Mouse (Mus musculus) stomach, embryonic 14.5 days (tissue): ENCODE measurements around the gene Dmkn. TPM values are rescaled to one million over a fixed set of nuclear protein-coding genes. Genes with fewer than 3 reads are reported as not detected.
"Not testable (repeated sequence)": the region's sequence is repeated elsewhere in the genome, so short reads cannot be mapped to it uniquely, and the experiment has no call there.

Experiments used
- ATAC-seq: fragments of 200-750 bp; cut with Nextera tagmentation; 2 replicates; pipeline ENCODE4 v1.8.0; 2017; ENCODE audit warnings: low read depth, moderate TSS enrichment; ENCODE audit not compliant: insufficient number of reproducible peaks, insufficient read depth, low FRiP score
- H3K27ac ChIP-seq: fragments of 300-500 bp; sonication (generic); 2 replicates; pipeline ENCODE4 v1.5.1; 2014; ENCODE audit warnings: mild to moderate bottlenecking, low read length, moderate library complexity, mixed read lengths
- H3K27me3 ChIP-seq: fragments of 300-500 bp; sonication (generic); 2 replicates; pipeline ENCODE4 v1.6.1; 2014; ENCODE audit warnings: low read length, control low read depth, mixed read lengths; ENCODE audit not compliant: control insufficient read depth, insufficient read depth
- H3K36me3 ChIP-seq: fragments of 300-500 bp; sonication (generic); 2 replicates; pipeline ENCODE4 v1.6.1; 2014; ENCODE audit warnings: mild to moderate bottlenecking, control low read depth, low read length, moderate library complexity, mixed read lengths; ENCODE audit not compliant: control insufficient read depth, insufficient read depth
- H3K4me1 ChIP-seq: fragments of 300-500 bp; sonication (generic); 2 replicates; pipeline ENCODE4 v1.6.1; 2014; ENCODE audit warnings: low read length, control low read depth, mixed read lengths; ENCODE audit not compliant: control insufficient read depth, insufficient read depth
- H3K4me2 ChIP-seq: fragments of 300-500 bp; sonication (generic); replicated peaks from 2 replicates; pipeline ENCODE4 v1.6.1; 2014; ENCODE audit warnings: low read depth, low read length, control low read depth
- H3K4me3 ChIP-seq: fragments of 300-500 bp; sonication (generic); 2 replicates; pipeline ENCODE4 v1.5.1; 2014; ENCODE audit warnings: low read depth, low read length, control low read depth
- H3K9ac ChIP-seq: fragments of 300-500 bp; sonication (generic); replicated peaks from 2 replicates; pipeline ENCODE4 v1.6.1; 2014; ENCODE audit warnings: low read depth, mild to moderate bottlenecking, control low read depth, low read length, moderate library complexity, mixed read lengths
- H3K9me3 ChIP-seq: fragments of 300-500 bp; sonication (generic); 2 replicates; pipeline ENCODE4 v1.6.1; 2016; ENCODE audit warnings: low read depth, low read length, control low read depth; ENCODE audit not compliant: control insufficient read depth
- WGBS: fragments of 180-500 bp; shearing (Covaris S2); extraction: QIAGEN DNeasy Blood & Tissue Kit; methylation state at CpG from one replicate; pipeline ENCODE4 v1.1.7; 2014; 5-methylcytosine and 5-hydroxymethylcytosine counted together
- polyA plus RNA-seq: library from polyadenylated mRNA; unstranded; fragments of >200 nt; fragmentation: Nextera tagmentation; extraction: Ambion mirVana; gene quantifications from 2 replicates; pipeline ENCODE4 v1.2.1, GENCODE M21; 2014

Dmkn gene
- polyA plus RNA-seq, 1 experiment from 2014 or later = 5.9 TPM

- H3K27me3 ChIP-seq, ATAC-seq, H3K4me1 ChIP-seq, H3K9me3 ChIP-seq, H3K4me3 ChIP-seq, H3K4me2 ChIP-seq, H3K27ac ChIP-seq, H3K9ac ChIP-seq, H3K36me3 ChIP-seq: not testable (repeated sequence)
Observed at GRCm38 (mm10) chr7:30828871-30829270, 65.3 kb downstream of the Dmkn start.

GRCm38 (mm10) chr7:30829428-30829827 lies 65.9 kb downstream of the Dmkn start:
- H3K27ac ChIP-seq = no peak overlapping the region
- H3K9ac ChIP-seq = no peak overlapping the region
- H3K4me3 ChIP-seq = no peak overlapping the region
- H3K4me1 ChIP-seq = no peaks in the 10 kb centered on the region
- H3K9me3 ChIP-seq = no peaks in the 10 kb centered on the region
- no peaks in the 10 kb centered on the region for H3K36me3 ChIP-seq
- 71% methylated on average over 3 of the region's 3 CpGs for WGBS
- H3K27me3 ChIP-seq = no peaks in the 10 kb centered on the region
- H3K4me2 ChIP-seq = no peak overlapping the region
- no peak for ATAC-seq

Other genes with a start within 250 kb of the Dmkn start
- gene Arhgap33, start 228.7 kb upstream of the Dmkn start, polyA plus RNA-seq = 13.2 and 13.4 TPM in 2 replicates
- gene Hspb6, start 211.6 kb upstream of the Dmkn start, polyA plus RNA-seq = 47.3 and 49.0 TPM in 2 replicates
- 18.7 and 22.8 TPM in 2 replicates for gene Proser3, start 211.5 kb upstream of the Dmkn start, polyA plus RNA-seq
- gene Lin37, start 203.9 kb upstream of the Dmkn start, polyA plus RNA-seq = 40.8 and 43.7 TPM in 2 replicates
- 95.9 and 96.6 TPM in 2 replicates for gene U2af1l4, start 200.5 kb upstream of the Dmkn start, polyA plus RNA-seq
- gene Gm49396, start 200.4 kb upstream of the Dmkn start, polyA plus RNA-seq = 7.1 and 10.0 TPM in 2 replicates
- 113 and 117 TPM in 2 replicates for gene Psenen, start 200.1 kb upstream of the Dmkn start, polyA plus RNA-seq
- gene Igflr1, start 198.3 kb upstream of the Dmkn start, polyA plus RNA-seq = 1.3 and 2.6 TPM in 2 replicates
- 13.2 and 14.2 TPM in 2 replicates for gene Kmt2b, start 175.0 kb upstream of the Dmkn start, polyA plus RNA-seq
- 0.27 and 0.43 TPM in 2 replicates for gene Zbtb32, start 164.8 kb upstream of the Dmkn start, polyA plus RNA-seq
- gene Upk1a, start 150.9 kb upstream of the Dmkn start, polyA plus RNA-seq = 6.6 and 7.7 TPM in 2 replicates
- 976 and 1,066 TPM in 2 replicates for gene Cox6b1, start 137.6 kb upstream of the Dmkn start, polyA plus RNA-seq
- gene Etv2, start 127.9 kb upstream of the Dmkn start, polyA plus RNA-seq = not detected in 2 replicates
- 85.7 and 96.8 TPM in 2 replicates for gene Rbm42, start 113.4 kb upstream of the Dmkn start, polyA plus RNA-seq
- 48.5 and 50.5 TPM in 2 replicates for gene Haus5, start 98.8 kb upstream of the Dmkn start, polyA plus RNA-seq
- not detected in 2 replicates for gene Pmis2, start 92.2 kb upstream of the Dmkn start, polyA plus RNA-seq
- 0.91 and 2.0 TPM in 2 replicates for gene 2200002J24Rik, start 64.8 kb upstream of the Dmkn start, polyA plus RNA-seq
- 1.8 and 2.3 TPM in 2 replicates for gene Atp4a, start 51.5 kb upstream of the Dmkn start, polyA plus RNA-seq
- gene Tmem147, start 34.2 kb upstream of the Dmkn start, polyA plus RNA-seq = 210 and 215 TPM in 2 replicates
- gene Gapdhs, start 20.1 kb upstream of the Dmkn start, polyA plus RNA-seq = 0.29 and 0.74 TPM in 2 replicates
- 0.91 and 1.1 TPM in 2 replicates for gene Sbsn, start 12.3 kb upstream of the Dmkn start, polyA plus RNA-seq
- 9.2 and 20.2 TPM in 2 replicates for gene Krtdap, start 24.1 kb downstream of the Dmkn start, polyA plus RNA-seq
- gene Ffar2, start 60.0 kb downstream of the Dmkn start, polyA plus RNA-seq = 0.55 and 3.4 TPM in 2 replicates
- 0.41 TPM in 1 of 2 replicates, not detected in the other for gene Ffar3, start 92.4 kb downstream of the Dmkn start, polyA plus RNA-seq
- not detected in 2 replicates for gene Ffar1, start 97.8 kb downstream of the Dmkn start, polyA plus RNA-seq
- 0.35 and 0.80 TPM in 2 replicates for gene Cd22, start 116.6 kb downstream of the Dmkn start, polyA plus RNA-seq
- gene Mag, start 151.1 kb downstream of the Dmkn start, polyA plus RNA-seq = 0.10 and 0.74 TPM in 2 replicates
- not detected in 2 replicates for gene Hamp2, start 160.9 kb downstream of the Dmkn start, polyA plus RNA-seq
- not detected in 2 replicates for gene Hamp, start 180.3 kb downstream of the Dmkn start, polyA plus RNA-seq
- gene Usf2, start 193.0 kb downstream of the Dmkn start, polyA plus RNA-seq = 21.4 and 29.1 TPM in 2 replicates
- gene Lsr, start 209.7 kb downstream of the Dmkn start, polyA plus RNA-seq = 70.5 and 79.5 TPM in 2 replicates
- gene Fam187b, start 210.0 kb downstream of the Dmkn start, polyA plus RNA-seq = 6.4 and 7.1 TPM in 2 replicates